Mouse (Mus musculus) forebrain, embryonic 16.5 days (tissue): ENCODE measurements at regions not wholly inside any gene's neighbourhood (a gene's known extent, or its start where the extent isn't known, plus 50 kb on each side); places are given as distances from the start of the nearest gene placed in this dataset.

ENCODE experiments used
- ATAC-seq: fragments of 200-750 bp; cut with Nextera tagmentation; 2 replicates; pipeline ENCODE4 v1.8.0; 2017; ENCODE audit warnings: mild to moderate bottlenecking, moderate library complexity
- H3K27ac ChIP-seq: fragments of 300-500 bp; sonication (generic); 2 replicates; pipeline ENCODE4 v1.5.1; 2014; ENCODE audit warnings: low read length, control low read depth
- H3K27me3 ChIP-seq: fragments of 300-500 bp; sonication (generic); replicated peaks from 2 replicates; pipeline ENCODE4 v1.6.1; 2014; ENCODE audit warnings: low read length; ENCODE audit not compliant: control insufficient read depth, insufficient read depth
- H3K36me3 ChIP-seq: fragments of 300-500 bp; sonication (generic); 2 replicates; pipeline ENCODE4 v1.6.1; 2014; ENCODE audit not compliant: control insufficient read depth, insufficient read depth
- H3K4me1 ChIP-seq: fragments of 300-500 bp; sonication (generic); replicated peaks from 2 replicates; pipeline ENCODE4 v1.6.1; 2014; ENCODE audit warnings: low read length; ENCODE audit not compliant: control insufficient read depth, insufficient read depth
- H3K4me2 ChIP-seq: fragments of 300-500 bp; sonication (generic); 2 replicates; pipeline ENCODE4 v1.6.1; 2014; ENCODE audit warnings: mild to moderate bottlenecking, low read length, control low read depth
- H3K4me3 ChIP-seq: fragments of 300-500 bp; sonication (generic); replicated peaks from 2 replicates; pipeline ENCODE4 v1.5.1; 2014; ENCODE audit warnings: mild to moderate bottlenecking, low read length, control low read depth
- H3K9ac ChIP-seq: fragments of 300-500 bp; sonication (generic); replicated peaks from 2 replicates; pipeline ENCODE4 v1.6.1; 2014; ENCODE audit warnings: low read depth, low read length, control low read depth
- H3K9me3 ChIP-seq: fragments of 300-500 bp; sonication (generic); 2 replicates; pipeline ENCODE4 v1.6.1; 2016; ENCODE audit warnings: low read length; ENCODE audit not compliant: control insufficient read depth
- WGBS: fragments of 180-500 bp; shearing (Covaris S2); extraction: QIAGEN DNeasy Blood & Tissue Kit; methylation state at CpG from one replicate; pipeline ENCODE4 v1.1.7; 2014; 5-methylcytosine and 5-hydroxymethylcytosine counted together

DNA sequence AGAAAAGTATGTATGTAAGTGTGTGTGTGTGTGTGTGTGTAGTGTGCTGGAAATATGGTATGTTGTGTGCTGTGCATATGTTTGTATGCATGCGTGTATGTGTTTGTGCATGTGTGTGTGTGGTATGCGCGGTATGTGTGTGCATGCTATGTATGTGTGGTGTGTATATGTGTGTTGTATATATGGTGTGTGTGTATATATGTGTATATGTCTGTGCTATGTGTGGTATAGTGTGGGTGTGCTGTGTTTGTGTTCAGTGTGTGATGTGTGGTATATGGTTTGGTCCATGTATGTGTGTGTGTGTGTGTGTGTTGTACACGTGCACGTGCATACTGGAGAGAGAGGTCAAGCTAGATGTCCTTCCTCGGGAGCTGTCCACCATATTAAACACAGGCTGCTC, 108.5 kb upstream of the Krtap11-1 start:
- no peaks in the 10 kb centered on the region for H3K9me3 ChIP-seq
- no peak overlapping the region for H3K9ac ChIP-seq
- no peak for ATAC-seq
- H3K27ac ChIP-seq = no peak overlapping the region
- no peaks in the 10 kb centered on the region for H3K36me3 ChIP-seq
- peaks cover 4% of the 10 kb centered on the region; the same call in 1 of the 2 replicates for H3K4me1 ChIP-seq
- H3K27me3 ChIP-seq = no peaks in the 10 kb centered on the region
- no peak overlapping the region for H3K4me2 ChIP-seq
- WGBS = 93% methylated on average over 6 of the region's 6 CpGs
- H3K4me3 ChIP-seq = no peak overlapping the region

DNA sequence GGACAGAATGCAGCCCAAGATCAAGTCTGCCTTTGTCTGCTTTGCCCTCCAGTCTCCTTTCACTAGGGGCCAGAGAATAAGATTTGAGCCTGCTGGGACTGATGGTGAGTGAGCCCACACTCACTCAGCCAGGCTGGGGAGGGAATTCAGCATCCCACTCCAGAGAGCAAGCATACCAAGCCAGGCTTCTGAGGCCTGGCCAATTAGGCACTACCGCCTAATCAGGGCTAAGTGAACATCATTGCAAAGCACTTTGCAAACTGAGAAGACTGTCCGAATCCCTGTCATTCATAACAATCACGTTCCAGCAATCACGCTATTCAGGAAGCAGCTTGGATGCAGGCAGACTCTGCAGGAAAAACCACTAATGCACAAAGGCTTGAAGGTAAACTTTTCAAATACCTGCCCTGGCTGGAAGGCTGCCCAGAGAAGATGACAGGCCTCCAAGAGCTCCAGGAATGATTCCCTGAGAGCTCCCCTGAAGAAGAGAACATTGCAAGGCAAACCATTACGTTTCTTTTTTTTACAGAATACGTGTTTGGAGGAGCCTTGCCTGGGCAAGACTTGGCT, 107.5 kb upstream of the Krtap11-1 start:
- Histone ChIP-seq H3K27me3 (no peaks in the 10 kb centered on the region), H3K4me1 (peaks cover 4% of the 10 kb centered on the region; the same call in 1 of the 2 replicates), H3K36me3 (no peaks in the 10 kb centered on the region), H3K4me2 (no peak overlapping the region), H3K27ac (no peak overlapping the region), H3K9ac (no peak overlapping the region), H3K4me3 (no peak overlapping the region), H3K9me3 (no peaks in the 10 kb centered on the region)
- ATAC-seq = no peak
- 38% methylated on average over 6 of the region's 6 CpGs for WGBS

DNA sequence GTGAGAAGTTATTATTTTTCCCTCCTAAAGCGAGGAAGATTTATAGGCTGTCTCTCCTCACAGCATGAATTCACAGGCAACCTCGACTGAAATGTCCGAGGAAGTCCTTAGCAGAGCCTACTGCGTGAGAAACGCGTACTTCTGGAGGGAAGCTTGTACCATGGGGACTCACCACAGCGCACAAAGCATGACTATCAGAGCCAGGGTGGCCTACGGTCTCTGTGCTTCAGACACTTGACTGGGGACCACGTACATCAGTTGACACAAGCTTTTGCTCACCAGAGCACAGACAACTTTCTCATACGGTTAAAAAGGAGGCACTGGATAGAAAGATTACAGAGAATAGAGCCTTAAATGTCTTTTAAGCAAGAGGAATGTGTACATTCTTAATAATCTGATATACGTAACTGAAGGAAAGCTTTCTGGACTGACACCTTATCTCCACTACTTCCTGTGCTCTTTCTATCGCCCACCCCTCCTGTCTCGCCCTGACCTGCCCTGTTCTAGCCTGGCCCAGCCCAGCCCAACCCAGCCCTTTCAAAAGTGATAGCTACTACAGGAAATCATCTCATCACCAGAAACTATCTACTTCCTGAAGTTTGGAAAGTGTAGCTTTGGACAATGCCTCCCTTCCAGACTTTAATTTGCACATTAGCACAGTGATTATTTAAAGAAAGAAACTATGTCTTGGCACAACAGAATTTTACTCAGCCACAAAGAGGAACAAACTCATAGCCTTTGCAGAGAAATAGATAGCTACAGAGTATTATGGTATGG, 104.2 kb upstream of the Krtap11-1 start:
- no peaks in the 10 kb centered on the region for H3K27me3 ChIP-seq
- no peak for ATAC-seq
- H3K4me1 ChIP-seq = peaks cover 4% of the 10 kb centered on the region; the same call in 1 of the 2 replicates
- H3K4me2 ChIP-seq = no peak overlapping the region
- H3K36me3 ChIP-seq = no peaks in the 10 kb centered on the region
- H3K4me3 ChIP-seq = no peak overlapping the region
- WGBS = 73% methylated on average over 13 of the region's 13 CpGs
- no peak overlapping the region for H3K27ac ChIP-seq
- no peaks in the 10 kb centered on the region for H3K9me3 ChIP-seq
- H3K9ac ChIP-seq = no peak overlapping the region

DNA sequence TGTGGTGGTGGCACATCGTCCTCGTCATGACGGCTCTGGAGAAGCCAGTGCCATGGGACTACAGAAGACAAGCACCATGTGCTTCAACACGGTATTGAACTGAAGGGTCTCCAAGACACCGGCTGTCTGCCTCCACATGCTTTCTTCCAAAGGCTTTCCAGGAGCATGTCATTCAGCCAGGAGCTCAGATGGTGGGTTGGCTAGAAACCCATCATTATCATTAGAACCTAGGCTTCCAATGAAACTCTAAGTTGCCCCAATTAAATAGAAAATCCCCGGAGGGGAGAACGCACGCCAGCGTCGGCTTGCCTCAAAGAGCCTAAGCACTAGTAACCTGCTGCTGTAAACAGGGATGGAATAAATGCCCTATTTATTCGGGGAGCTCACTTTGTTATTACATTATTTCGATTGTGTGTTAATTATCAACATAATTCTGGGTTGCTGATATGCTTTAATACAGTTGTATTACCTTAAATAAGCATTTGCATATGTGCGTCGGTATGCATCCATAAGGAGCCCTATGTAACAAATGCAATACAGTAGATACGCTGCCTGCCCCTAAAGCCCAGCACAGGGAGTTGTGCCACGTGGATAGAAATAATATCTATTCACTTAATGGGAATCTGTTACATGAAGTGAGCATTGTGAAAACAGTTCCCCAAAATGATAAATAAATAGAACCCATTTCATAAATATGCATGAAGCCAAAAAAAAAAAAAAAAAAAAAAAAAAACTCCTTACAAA, 103.3 kb upstream of the Krtap11-1 start:
- no peaks in the 10 kb centered on the region for H3K9me3 ChIP-seq
- H3K9ac ChIP-seq = no peak overlapping the region
- H3K4me3 ChIP-seq = no peak overlapping the region
- no peaks in the 10 kb centered on the region for H3K36me3 ChIP-seq
- H3K4me1 ChIP-seq = peaks cover 4% of the 10 kb centered on the region; the same call in 1 of the 2 replicates
- ATAC-seq = peak; percentile 90
- H3K27ac ChIP-seq = no peak overlapping the region
- no peak overlapping the region for H3K4me2 ChIP-seq
- H3K27me3 ChIP-seq = no peaks in the 10 kb centered on the region
- WGBS = 48% methylated on average over 16 of the region's 16 CpGs

DNA sequence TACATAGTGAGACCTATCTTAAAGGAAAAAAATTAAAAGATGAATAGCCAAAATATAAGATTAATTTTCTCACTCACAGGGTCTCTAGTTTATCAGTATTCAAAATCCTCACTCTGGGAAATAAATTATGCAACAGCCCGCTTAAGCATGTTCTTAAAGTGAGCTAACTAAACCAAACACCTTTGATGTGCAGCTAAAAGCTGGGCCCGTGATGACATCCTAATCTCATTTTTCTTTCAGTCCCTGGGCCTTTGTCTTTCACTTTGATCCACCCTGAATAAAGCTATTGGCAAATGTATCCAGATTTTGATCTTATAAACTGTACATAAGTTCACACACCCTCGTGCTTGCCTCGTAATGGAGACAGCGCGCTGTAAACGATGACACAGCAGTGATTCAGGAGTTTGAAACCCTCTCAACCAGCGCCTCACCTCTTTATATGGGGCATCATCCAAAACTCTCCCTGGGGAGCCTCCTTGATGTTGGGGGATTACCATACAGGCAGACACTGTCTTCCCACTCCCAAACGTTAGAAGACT, 100.3 kb upstream of the Krtap11-1 start:
- WGBS = 62% methylated on average over 9 of the region's 9 CpGs
- H3K4me1 ChIP-seq = peaks cover 4% of the 10 kb centered on the region; the same call in 1 of the 2 replicates
- no peak for ATAC-seq
- no peak overlapping the region for H3K27ac ChIP-seq
- H3K27me3 ChIP-seq = no peaks in the 10 kb centered on the region
- no peak overlapping the region for H3K9ac ChIP-seq
- H3K4me3 ChIP-seq = no peak overlapping the region
- no peaks in the 10 kb centered on the region for H3K36me3 ChIP-seq
- no peak overlapping the region for H3K4me2 ChIP-seq
- no peaks in the 10 kb centered on the region for H3K9me3 ChIP-seq

DNA sequence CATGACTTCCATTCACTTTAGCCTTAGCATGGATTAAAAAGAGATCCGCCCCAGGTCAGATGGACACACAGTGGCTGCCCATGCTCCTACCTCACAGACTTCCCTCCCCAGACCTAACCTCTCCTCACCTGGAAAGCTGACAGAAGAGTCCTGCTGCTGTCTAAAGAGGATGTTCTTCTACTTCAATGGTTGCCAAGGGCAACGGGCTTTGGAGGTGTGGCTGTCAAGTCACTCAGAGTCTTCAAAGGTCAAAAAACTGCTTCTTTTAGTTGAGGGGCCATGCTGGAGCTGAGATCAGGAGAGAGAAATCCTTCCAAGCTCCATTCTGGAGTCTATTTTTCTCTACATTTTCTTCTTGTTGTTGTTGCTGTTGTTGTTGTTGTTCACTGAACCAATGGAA, 89.1 kb upstream of the Krtap11-1 start:
- Histone ChIP-seq H3K9me3 (no peaks in the 10 kb centered on the region; the same call in 1 of the 2 replicates), H3K4me2 (no peak overlapping the region), H3K36me3 (no peaks in the 10 kb centered on the region), H3K4me1 (no peaks in the 10 kb centered on the region), H3K4me3 (no peak overlapping the region), H3K9ac (no peak overlapping the region), H3K27ac (no peak overlapping the region), H3K27me3 (no peaks in the 10 kb centered on the region)
- ATAC-seq = no peak
- 86% methylated on average over 2 of the region's 2 CpGs for WGBS

DNA sequence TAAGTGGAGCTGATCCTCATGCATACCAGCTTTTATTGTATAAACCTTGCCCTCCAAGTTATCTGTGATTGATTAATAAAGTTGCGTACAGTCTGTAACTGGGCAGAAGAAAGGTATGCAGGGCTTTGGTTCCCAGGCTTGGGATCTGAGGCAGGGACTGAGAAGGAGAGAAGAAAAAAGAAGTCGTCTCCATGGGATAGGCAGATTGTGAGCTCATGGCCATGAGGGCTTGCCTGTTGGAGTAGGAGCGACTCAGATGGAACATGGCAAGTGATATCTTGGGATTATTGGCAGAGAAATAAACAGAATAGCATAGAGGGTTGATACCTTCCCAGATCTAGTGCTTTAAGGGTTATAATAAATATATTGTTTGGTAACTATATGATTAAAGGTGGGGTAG, 85.1 kb upstream of the Krtap11-1 start:
- ATAC-seq = no peak
- Histone ChIP-seq H3K27me3 (no peaks in the 10 kb centered on the region), H3K4me1 (no peaks in the 10 kb centered on the region), H3K27ac (no peak overlapping the region), H3K36me3 (no peaks in the 10 kb centered on the region), H3K4me3 (no peak overlapping the region), H3K9me3 (no peaks in the 10 kb centered on the region; the same call in 1 of the 2 replicates), H3K4me2 (no peak overlapping the region), H3K9ac (no peak overlapping the region)
- WGBS = 92% methylated on average over 3 of the region's 3 CpGs

DNA sequence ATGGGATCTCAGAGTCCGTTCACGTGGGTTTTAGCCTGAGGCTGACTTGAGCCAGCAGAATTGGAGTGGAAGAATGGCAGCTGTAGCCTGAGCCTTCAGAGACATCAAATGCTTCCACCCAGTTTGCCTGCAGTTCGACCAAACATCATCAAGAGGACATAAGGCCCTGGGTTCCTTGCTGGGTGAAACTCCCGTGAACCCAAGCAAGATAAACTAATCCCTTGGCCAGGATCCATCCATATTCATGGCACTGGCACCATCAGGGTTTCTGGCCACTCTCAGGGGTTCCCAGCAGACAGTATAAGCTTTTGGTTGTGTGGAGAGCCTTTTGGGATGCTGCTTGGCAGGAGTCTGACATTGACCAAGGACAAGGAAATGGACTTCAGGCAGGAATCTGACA, 77.7 kb upstream of the Krtap11-1 start:
- no peak for ATAC-seq
- WGBS = 81% methylated on average over 4 of the region's 4 CpGs
- no peak overlapping the region for H3K9ac ChIP-seq
- H3K36me3 ChIP-seq = no peaks in the 10 kb centered on the region
- no peaks in the 10 kb centered on the region for H3K27me3 ChIP-seq
- no peaks in the 10 kb centered on the region for H3K9me3 ChIP-seq
- H3K4me2 ChIP-seq = no peak overlapping the region
- no peaks in the 10 kb centered on the region for H3K4me1 ChIP-seq
- H3K4me3 ChIP-seq = no peak overlapping the region
- no peak overlapping the region for H3K27ac ChIP-seq

DNA sequence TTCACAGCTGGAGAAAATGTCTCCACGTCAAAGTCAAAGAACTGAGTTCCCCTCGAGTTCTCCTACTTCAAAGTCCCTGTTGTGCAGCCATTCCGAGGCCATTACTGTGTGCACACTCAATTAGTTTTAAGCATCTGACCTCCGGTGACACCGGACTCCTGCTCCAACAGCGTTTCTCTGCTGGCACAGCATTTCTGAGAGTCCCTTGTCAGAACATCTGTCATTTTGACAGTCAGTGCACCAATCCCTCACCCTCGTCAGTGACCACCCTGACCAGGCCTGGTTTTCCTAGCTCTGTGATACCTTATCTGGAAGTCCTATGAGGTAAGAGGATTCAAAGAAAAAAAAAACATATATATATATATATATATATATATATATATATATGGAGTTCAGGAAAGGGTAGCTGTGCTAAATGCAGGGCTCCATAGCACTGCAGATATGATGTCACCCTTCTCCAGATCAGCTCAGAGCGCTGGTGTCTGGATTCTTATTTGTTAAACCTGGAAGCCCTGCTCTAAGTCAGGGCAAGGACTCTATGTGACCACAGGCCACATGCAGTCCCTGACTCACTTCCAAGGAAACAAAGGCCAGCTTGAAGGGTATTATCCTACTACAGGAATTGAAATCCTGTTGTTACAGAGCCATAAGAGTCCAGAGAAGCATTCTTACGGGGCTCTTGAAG, 63.1 kb upstream of the Krtap11-1 start:
- H3K4me2 ChIP-seq = no peak overlapping the region
- H3K36me3 ChIP-seq = no peaks in the 10 kb centered on the region
- H3K27me3 ChIP-seq = no peaks in the 10 kb centered on the region
- H3K9me3 ChIP-seq = no peaks in the 10 kb centered on the region
- 54% methylated on average over 9 of the region's 9 CpGs for WGBS
- no peak overlapping the region for H3K4me3 ChIP-seq
- H3K9ac ChIP-seq = no peak overlapping the region
- no peak for ATAC-seq
- H3K4me1 ChIP-seq = no peaks in the 10 kb centered on the region
- H3K27ac ChIP-seq = no peak overlapping the region
